Mouse (Mus musculus) activated CD4-positive, CD25-positive, alpha-beta regulatory T cell (primary cell): ENCODE results near the gene Fam69a. TPM values are rescaled to one million over a fixed set of nuclear protein-coding genes. Genes with fewer than 3 reads are reported as not detected.

ENCODE experiments used
- polyA plus RNA-seq, 2 experiments: library from polyadenylated mRNA; unstranded; fragments of 100-300 nt; shearing (Covaris generic); gene quantifications; one replicate each; pipeline ENCODE4 v1.2.1; 2017

Fam69a gene
- 10 to 100 TPM; 54.0 to 62.7 TPM for polyA plus RNA-seq

GRCm38 (mm10) chr5:107986967-107987834, at the start of gene Fam69a:
Fam69a (minus strand) TSS chr5:107987085.

GRCm38 (mm10) chr5:107900206-107901013, 86.5 kb downstream of the Fam69a start, which contains the start of gene Rpl5:
Rpl5 (plus strand) TSS chr5:107900502.

GRCm38 (mm10) chr5:107874561-107875260, 112.2 kb downstream of the Fam69a start, which contains the start of gene Evi5:
Evi5 (minus strand) TSS chr5:107875107.

Other genes starting within 250 kb of the Fam69a start
- gene Ube2d2b, start 157.0 kb downstream of the Fam69a start, polyA plus RNA-seq = not detected
- gene Evi5, start 112.0 kb downstream of the Fam69a start, polyA plus RNA-seq = 1 to 10 TPM; 2.8 to 4.9 TPM
- gene Rpl5, start 86.6 kb downstream of the Fam69a start, polyA plus RNA-seq = 10 to 100 TPM; 16.2 to 28.1 TPM
- 10 to 100 TPM; 72.9 to 83.9 TPM for gene Mtf2, start 78.6 kb upstream of the Fam69a start, polyA plus RNA-seq
- 10 to 100 TPM; 69.3 to 88.2 TPM for gene Tmed5, start 145.5 kb upstream of the Fam69a start, polyA plus RNA-seq
- 1 to 10 TPM in 1 of 2 experiments, under 1 TPM in 1; 0.52 to 1.4 TPM for gene Ccdc18, start 145.8 kb upstream of the Fam69a start, polyA plus RNA-seq